Mouse (Mus musculus) monocyte, adult 5-6 weeks (primary cell): ENCODE measurements around the gene Prl2c1. TPM values are rescaled to one million over a fixed set of nuclear protein-coding genes. Genes with fewer than 3 reads are reported as not detected.
"Not testable (repeated sequence)": the region's sequence is repeated elsewhere in the genome, so short reads cannot be mapped to it uniquely, and the experiment has no call there.

Experiments
- ATAC-seq: fragments of 153-309, 156-312 bp; replicated peaks from 2 replicates; pipeline ENCODE4 v1.8.0; 2017; ENCODE audit warnings: mild to moderate bottlenecking; ENCODE audit not compliant: low TSS enrichment, insufficient number of reproducible peaks, severe bottlenecking, poor library complexity, low FRiP score
- total RNA-seq: library from RNA; stranded (forward); fragments of 200-1000, 200-491, 200-594 nt; gene quantifications from 3 replicates; pipeline ENCODE4 v1.2.3, GENCODE M21; 2017

Prl2c1 gene
- not detected in 3 replicates for total RNA-seq

DNA sequence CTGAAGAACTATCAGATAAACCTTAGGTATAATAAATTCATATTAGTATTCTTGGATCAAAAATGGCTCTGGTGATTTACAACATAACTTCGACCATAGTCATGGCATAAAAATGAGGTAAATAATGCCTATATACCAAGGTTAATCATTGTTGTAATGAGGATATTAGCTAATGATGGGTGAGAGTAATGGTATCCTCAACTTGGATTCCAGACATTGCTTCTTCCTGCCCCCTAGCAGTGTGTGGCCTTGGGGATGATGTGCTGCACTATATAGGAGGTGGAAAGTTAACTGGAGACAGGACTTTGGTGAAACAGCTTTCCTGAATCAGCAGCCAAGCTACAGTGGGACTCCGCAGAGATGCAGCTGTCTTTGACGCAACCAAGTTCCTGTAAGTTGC lies at the start of gene Prl2c1:
TSS of gene Prl2c1 (plus strand) at position 301 of the 400 bp plus-strand sequence.
- ATAC-seq, result no peak

DNA sequence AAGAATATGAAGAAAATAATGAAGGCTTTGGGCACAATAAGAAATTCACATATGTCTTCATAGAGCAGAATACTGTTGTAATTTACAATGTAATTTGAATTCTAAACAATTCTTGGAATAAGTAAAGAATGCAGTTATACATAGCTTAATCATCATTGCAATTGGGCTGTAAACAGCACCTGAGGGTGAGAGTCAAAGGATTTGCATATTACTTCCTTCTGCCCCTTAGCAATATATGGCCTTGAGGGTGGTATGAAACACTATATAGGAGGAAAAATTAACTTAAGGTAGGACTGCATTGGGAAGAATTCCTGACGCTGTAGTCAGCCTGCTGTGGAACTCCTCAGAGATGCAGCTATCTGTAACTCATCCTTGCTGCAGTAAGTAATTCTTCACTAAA lies 47.8 kb upstream of the Prl2c1 start, which contains the start of gene Prl2a1:
TSS of gene Prl2a1 (plus strand) at position 301 of the 400 bp plus-strand sequence.
- no peak for ATAC-seq

DNA sequence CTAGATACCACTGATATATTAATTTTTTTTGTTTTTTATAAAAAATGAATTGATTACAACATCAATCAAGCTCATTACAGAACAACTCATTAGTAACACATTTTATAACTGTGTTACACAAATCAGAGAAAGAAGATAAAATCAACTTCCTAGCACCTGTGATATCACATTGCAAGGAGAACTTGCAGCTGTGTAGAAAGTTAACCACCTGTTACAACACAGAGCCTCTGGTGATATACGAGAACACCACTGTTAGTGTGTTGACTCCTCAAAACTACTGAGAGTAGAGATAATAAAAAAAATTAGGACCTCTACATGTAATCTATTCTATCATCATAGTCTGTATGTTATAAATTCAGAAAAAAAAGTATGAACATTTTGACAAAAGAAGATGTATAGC lies 46.4 kb upstream of the Prl2c1 start:
- ATAC-seq, result no peak

DNA sequence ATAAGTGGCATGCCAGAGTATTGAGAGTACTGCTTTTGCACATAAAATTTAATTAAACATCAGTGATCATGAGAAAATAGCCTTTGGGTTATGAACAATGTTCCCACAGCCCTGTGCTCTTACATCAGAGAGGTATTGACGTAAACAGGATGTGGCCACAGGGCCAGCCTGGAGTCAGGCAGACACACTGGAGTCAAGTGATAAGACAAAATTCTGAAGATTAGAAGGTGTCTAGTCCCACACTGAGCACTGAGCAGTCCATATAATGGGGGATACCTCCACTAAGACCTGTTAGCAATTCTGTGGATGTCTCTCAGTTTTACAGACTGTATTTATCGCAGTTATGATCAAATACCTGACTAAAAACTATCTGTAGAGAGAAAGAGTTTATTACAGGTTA lies 55.1 kb downstream of the Prl2c1 start:
- not testable (repeated sequence) for ATAC-seq

Other genes starting within 250 kb of the Prl2c1 start
- not detected in 3 replicates for gene Prl7b1, start 238.8 kb upstream of the Prl2c1 start, total RNA-seq
- not detected in 3 replicates for gene Prl7a1, start 206.8 kb upstream of the Prl2c1 start, total RNA-seq
- not detected in 3 replicates for gene Prl7a2, start 181.3 kb upstream of the Prl2c1 start, total RNA-seq
- not detected in 3 replicates for gene Prl7d1, start 132.6 kb upstream of the Prl2c1 start, total RNA-seq
- gene Prl7c1, start 68.5 kb upstream of the Prl2c1 start, total RNA-seq, result not detected in 3 replicates
- gene Prl2a1, start 47.7 kb upstream of the Prl2c1 start, total RNA-seq, result not detected in 3 replicates
- gene Prl4a1, start 166.9 kb downstream of the Prl2c1 start, total RNA-seq, result not detected in 3 replicates